Mouse (Mus musculus) frontal cortex, adult 2 months (tissue): Measurements from ENCODE around the gene Tmem62. TPM values are rescaled to one million over a fixed set of nuclear protein-coding genes. Genes with fewer than 3 reads are reported as not detected.

Source experiments
- DNase-seq, 2 experiments: peaks; one replicate each; pipeline ENCODE4 v3.0.0; 2022; ENCODE audit warnings: low spot score in 1 of 2; ENCODE audit errors: extremely low spot score in 1 of 2
- polyA plus RNA-seq: library from polyadenylated mRNA; depleted of rRNA; stranded (reverse); fragments of >200 nt; gene quantifications from 2 replicates; pipeline ENCODE4 v1.2.3, GENCODE M21; 2012; rRNA removed

Gene Tmem62
- polyA plus RNA-seq, 1 experiment = 29.7 TPM

GRCm38 (mm10) chr2:121055915-121056314, 79.1 kb downstream of the Tmem62 start:
- no peak for DNase-seq

Other genes starting within 250 kb of the Tmem62 start
- 26.8 and 31.6 TPM in 2 replicates for gene Cdan1, start 126.9 kb upstream of the Tmem62 start, polyA plus RNA-seq
- 18.0 and 20.2 TPM in 2 replicates for gene Ttbk2, start 126.4 kb upstream of the Tmem62 start, polyA plus RNA-seq
- gene Ubr1, start 6.3 kb upstream of the Tmem62 start, polyA plus RNA-seq = 18.2 and 21.0 TPM in 2 replicates
- gene Ccndbp1, start 31.4 kb downstream of the Tmem62 start, polyA plus RNA-seq = 74.6 and 83.2 TPM in 2 replicates
- not detected in 2 replicates for gene Epb42, start 60.1 kb downstream of the Tmem62 start, polyA plus RNA-seq
- 0.04 TPM in 2 replicates for gene Tgm5, start 108.8 kb downstream of the Tmem62 start, polyA plus RNA-seq
- 0.69 and 0.78 TPM in 2 replicates for gene Tgm7, start 132.8 kb downstream of the Tmem62 start, polyA plus RNA-seq
- 21.2 and 22.5 TPM in 2 replicates for gene Adal, start 163.4 kb downstream of the Tmem62 start, polyA plus RNA-seq
- gene Lcmt2, start 163.6 kb downstream of the Tmem62 start, polyA plus RNA-seq = 5.1 and 6.1 TPM in 2 replicates
- 32.1 and 34.7 TPM in 2 replicates for gene Tubgcp4, start 193.6 kb downstream of the Tmem62 start, polyA plus RNA-seq
- 3.8 and 4.0 TPM in 2 replicates for gene Zscan29, start 194.1 kb downstream of the Tmem62 start, polyA plus RNA-seq